21 mouse cellular contexts compared by ENCODE assay signal in the genomic region with DNA sequence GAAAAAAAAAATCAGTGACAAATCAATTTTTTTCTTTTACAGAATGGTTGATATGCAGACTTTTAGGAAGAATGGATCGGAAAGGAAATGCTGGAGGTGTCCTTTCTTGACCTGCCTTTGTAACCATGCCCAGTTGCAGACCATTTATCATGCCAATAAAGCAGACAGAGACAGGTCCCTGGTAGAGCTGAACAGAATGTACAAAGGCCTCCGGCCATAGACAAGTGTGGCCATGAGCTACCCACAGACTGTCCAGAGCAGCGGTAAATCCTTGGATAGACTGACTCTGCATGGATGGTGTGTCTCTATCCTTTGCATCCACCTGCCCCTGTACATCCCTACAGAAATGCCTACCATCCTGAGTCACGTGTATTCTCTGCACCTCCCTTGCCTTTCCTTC.
"Had no signal": no experiment of that assay in that cellular context is flagged by ENCODE, and none has a peak within 500 bp of the region (broad histone marks: within the 10 kb centered on the region; RNA-seq: fewer than 3 reads in every experiment).

No protein-coding gene starts in this region.

- H3K36me3 ChIP-seq: limb, embryonic 12.5 days; limb, embryonic 15.5 days; midbrain, embryonic 13.5 days; neural tube, embryonic 13.5 days; stomach, embryonic 15.5 days had no signal

- DNase-seq: kidney, adult 9 months; kidney, postnatal 14 days; kidney, postnatal 4 days; left cerebral cortex, postnatal 4 days; liver, postnatal 0 days; lung, embryonic 14.5 days; retina, postnatal 1 day; right cerebral cortex, postnatal 25 days; spleen, adult 18-20 months; thymus, adult 18-20 months; thymus, postnatal 36 days had no signal

- H3K4me2 ChIP-seq: limb, embryonic 12.5 days; limb, embryonic 15.5 days; liver, embryonic 11.5 days; lung, embryonic 14.5 days; midbrain, embryonic 13.5 days; neural tube, embryonic 13.5 days; stomach, embryonic 15.5 days had no signal

- H3K27me3 ChIP-seq: limb, embryonic 12.5 days; limb, embryonic 15.5 days; midbrain, embryonic 13.5 days; neural tube, embryonic 13.5 days; stomach, embryonic 15.5 days had no signal

- H3K9me3 ChIP-seq: limb, embryonic 12.5 days; limb, embryonic 15.5 days; midbrain, embryonic 13.5 days; neural tube, embryonic 13.5 days; stomach, embryonic 15.5 days had no signal

- H3K9ac ChIP-seq: limb, embryonic 12.5 days; limb, embryonic 15.5 days; liver, embryonic 14.5 days; liver, postnatal 0 days; lung, embryonic 14.5 days; midbrain, embryonic 13.5 days; neural tube, embryonic 13.5 days; stomach, embryonic 15.5 days had no signal

- H3K4me3 ChIP-seq: limb, embryonic 12.5 days; limb, embryonic 15.5 days; midbrain, embryonic 13.5 days; myocyte; neural tube, embryonic 13.5 days; stomach, embryonic 15.5 days had no signal

- H3K27ac ChIP-seq: limb, embryonic 12.5 days; limb, embryonic 15.5 days; liver, embryonic 14.5 days; midbrain, embryonic 13.5 days; neural tube, embryonic 13.5 days; stomach, embryonic 15.5 days had no signal

- ATAC-seq: liver, postnatal 0 days; lung, postnatal 0 days; midbrain, embryonic 13.5 days; midbrain, embryonic 16.5 days had no signal
